Mouse (Mus musculus) kidney, embryonic 15.5 days (tissue): ENCODE data around the gene Gm9117. TPM values are rescaled to one million over a fixed set of nuclear protein-coding genes. Genes with fewer than 3 reads are reported as not detected.
"Not testable (repeated sequence)": the region's sequence is repeated elsewhere in the genome, so short reads cannot be mapped to it uniquely, and the experiment has no call there.

Source experiments
- ATAC-seq: fragments of 200-750 bp; cut with Nextera tagmentation; replicated peaks from 2 replicates; pipeline ENCODE4 v1.8.0; 2017; ENCODE audit warnings: moderate TSS enrichment; ENCODE audit not compliant: low FRiP score
- H3K27ac ChIP-seq: fragments of 300-500 bp; sonication (generic); 2 replicates; pipeline ENCODE4 v1.5.1; 2015; ENCODE audit warnings: mild to moderate bottlenecking, inconsistent platforms
- H3K27me3 ChIP-seq: fragments of 300-500 bp; sonication (generic); 2 replicates; pipeline ENCODE4 v1.6.1; 2015; ENCODE audit warnings: inconsistent platforms
- H3K36me3 ChIP-seq: fragments of 300-500 bp; sonication (generic); 2 replicates; pipeline ENCODE4 v1.6.1; 2015; ENCODE audit warnings: inconsistent platforms
- H3K4me1 ChIP-seq: fragments of 300-500 bp; sonication (generic); 2 replicates; pipeline ENCODE4 v1.6.1; 2015; ENCODE audit warnings: inconsistent platforms
- H3K4me2 ChIP-seq: fragments of 300-500 bp; sonication (generic); 2 replicates; pipeline ENCODE4 v1.6.1; 2015; ENCODE audit warnings: moderate library complexity, mild to moderate bottlenecking, inconsistent platforms
- H3K4me3 ChIP-seq: fragments of 300-500 bp; sonication (generic); replicated peaks from 2 replicates; pipeline ENCODE4 v1.5.1; 2015; ENCODE audit warnings: mild to moderate bottlenecking, inconsistent platforms
- H3K9ac ChIP-seq: fragments of 300-500 bp; sonication (generic); 2 replicates; pipeline ENCODE4 v1.6.1; 2015; ENCODE audit warnings: mild to moderate bottlenecking, inconsistent platforms
- H3K9me3 ChIP-seq: fragments of 300-500 bp; sonication (generic); replicated peaks from 2 replicates; pipeline ENCODE4 v1.6.1; 2016; ENCODE audit warnings: inconsistent platforms
- WGBS: fragments of 180-500 bp; shearing (Covaris S2); methylation state at CpG from one replicate; pipeline ENCODE4 v1.1.7; 2015; ENCODE audit warnings: mixed read lengths; 5-methylcytosine and 5-hydroxymethylcytosine counted together
- polyA plus RNA-seq: library from polyadenylated mRNA; unstranded; fragments of >200 nt; fragmentation: Nextera tagmentation; extraction: Ambion mirVana; gene quantifications from 2 replicates; pipeline ENCODE4 v1.2.1, GENCODE M21; 2015

Gm9117 gene
- not detected in 2 replicates for polyA plus RNA-seq

- not testable (repeated sequence) for H3K4me3 ChIP-seq, ATAC-seq, H3K4me2 ChIP-seq, H3K36me3 ChIP-seq, H3K4me1 ChIP-seq, H3K27ac ChIP-seq, H3K9ac ChIP-seq, H3K9me3 ChIP-seq, H3K27me3 ChIP-seq
- 77% methylated on average over 4 of the region's 4 CpGs for WGBS
Measured at GRCm38 (mm10) chr3:93943443-93943842, at the start of gene Gm9117. Gm9117 (minus strand) TSS chr3:93943543.

- not testable (repeated sequence) for H3K9ac ChIP-seq, H3K27ac ChIP-seq, H3K4me2 ChIP-seq, H3K36me3 ChIP-seq, H3K4me3 ChIP-seq, H3K9me3 ChIP-seq, H3K27me3 ChIP-seq, H3K4me1 ChIP-seq, ATAC-seq
- WGBS = 90% methylated on average over 6 of the region's 6 CpGs
Measured at GRCm38 (mm10) chr3:93968938-93969337, 25.6 kb upstream of the Gm9117 start.

- H3K27ac ChIP-seq, H3K4me1 ChIP-seq, H3K4me2 ChIP-seq, H3K36me3 ChIP-seq, H3K9me3 ChIP-seq, ATAC-seq, H3K4me3 ChIP-seq, H3K9ac ChIP-seq, H3K27me3 ChIP-seq: not testable (repeated sequence)
- 84% methylated on average over 3 of the region's 4 CpGs for WGBS
Measured at GRCm38 (mm10) chr3:93961214-93961613, 17.9 kb upstream of the Gm9117 start, which contains the start of gene Tdpoz5. Tdpoz5 (minus strand) TSS chr3:93961314.

- 57% methylated on average over 1 of the region's 3 CpGs for WGBS
- ATAC-seq, H3K4me3 ChIP-seq, H3K27me3 ChIP-seq, H3K4me1 ChIP-seq, H3K36me3 ChIP-seq, H3K9me3 ChIP-seq, H3K27ac ChIP-seq, H3K9ac ChIP-seq, H3K4me2 ChIP-seq: not testable (repeated sequence)
Measured at GRCm38 (mm10) chr3:93938386-93938785, 5.0 kb downstream of the Gm9117 start.

Other genes starting within 250 kb of the Gm9117 start
- gene Gm5773, start 170.5 kb downstream of the Gm9117 start, polyA plus RNA-seq = not detected in 2 replicates
- gene Tdpoz4, start 147.1 kb downstream of the Gm9117 start, polyA plus RNA-seq = not detected in 2 replicates
- not detected in 2 replicates for gene Tdpoz3, start 117.5 kb downstream of the Gm9117 start, polyA plus RNA-seq
- gene Tdpoz5, start 17.8 kb upstream of the Gm9117 start, polyA plus RNA-seq = not detected in 2 replicates
- not detected in 2 replicates for gene Gm9125, start 111.3 kb upstream of the Gm9117 start, polyA plus RNA-seq
- gene Gm10697, start 129.1 kb upstream of the Gm9117 start, polyA plus RNA-seq = not detected in 2 replicates
- gene Gm10696, start 234.7 kb upstream of the Gm9117 start, polyA plus RNA-seq = not detected in 2 replicates